Mouse (Mus musculus) spleen, postnatal 14 days (tissue): ENCODE results near the gene Ispd.

Source experiments
- DNase-seq, 2 experiments: peaks; one replicate each; pipeline ENCODE4 v3.0.0; 2021 to 2022; ENCODE audit warnings: low spot score in 2 of 2

Gene Ispd

GRCm38 (mm10) chr12:36468325-36469044 is 87.2 kb downstream of the Ispd start:
- DNase-seq, result no peak

- no peak for DNase-seq
Measured at GRCm38 (mm10) chr12:36471411-36471810, 90.2 kb downstream of the Ispd start.

- no peak for DNase-seq
Measured at GRCm38 (mm10) chr12:36474171-36474570, 92.9 kb downstream of the Ispd start.

DNA sequence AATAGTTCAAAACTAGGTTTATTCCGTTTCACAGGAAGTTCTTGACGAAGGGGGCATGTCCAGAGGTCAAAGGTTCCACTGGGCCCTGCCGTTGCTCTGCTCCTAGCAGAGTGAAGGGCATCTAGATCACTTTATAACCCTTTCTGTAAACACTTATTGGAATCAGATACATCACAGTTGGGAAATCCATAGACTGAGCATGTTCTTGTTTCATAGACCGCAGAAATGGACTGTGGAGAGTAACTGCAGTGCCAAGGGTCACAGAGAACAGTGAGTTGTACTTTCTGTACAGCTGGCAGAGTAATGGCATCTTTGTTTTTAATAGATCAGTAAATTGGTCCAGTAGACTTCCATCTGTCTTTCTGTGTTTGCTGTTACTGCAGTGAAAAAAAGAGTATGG is 94.0 kb downstream of the Ispd start:
- DNase-seq, result no peak

- no peak for DNase-seq
Measured at GRCm38 (mm10) chr12:36476476-36476875, 95.2 kb downstream of the Ispd start.

DNA sequence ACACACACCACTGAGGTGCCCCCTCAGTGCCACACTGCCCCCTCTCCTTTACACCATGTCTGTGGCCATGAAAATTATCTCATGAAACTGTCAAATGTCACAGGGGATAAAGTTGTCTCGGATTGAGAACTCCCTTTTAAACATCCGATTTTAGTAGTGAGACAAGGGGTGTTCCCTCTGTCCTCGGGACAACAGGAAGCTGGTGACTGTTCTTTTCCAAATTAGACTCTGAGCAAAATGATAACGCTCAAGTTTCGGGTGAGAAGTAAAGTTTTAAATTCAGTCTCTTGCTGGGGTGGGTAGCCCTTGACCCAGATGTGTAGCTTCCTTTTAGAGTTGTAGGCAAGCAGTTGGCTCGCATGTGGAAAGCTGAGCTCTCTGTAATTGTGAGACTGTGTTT is 96.3 kb downstream of the Ispd start:
- DNase-seq, result no peak

- no peak for DNase-seq
Measured at GRCm38 (mm10) chr12:36477926-36478325, 96.7 kb downstream of the Ispd start.

- DNase-seq, result no peak
Measured at GRCm38 (mm10) chr12:36481742-36482141, 100.5 kb downstream of the Ispd start.

DNA sequence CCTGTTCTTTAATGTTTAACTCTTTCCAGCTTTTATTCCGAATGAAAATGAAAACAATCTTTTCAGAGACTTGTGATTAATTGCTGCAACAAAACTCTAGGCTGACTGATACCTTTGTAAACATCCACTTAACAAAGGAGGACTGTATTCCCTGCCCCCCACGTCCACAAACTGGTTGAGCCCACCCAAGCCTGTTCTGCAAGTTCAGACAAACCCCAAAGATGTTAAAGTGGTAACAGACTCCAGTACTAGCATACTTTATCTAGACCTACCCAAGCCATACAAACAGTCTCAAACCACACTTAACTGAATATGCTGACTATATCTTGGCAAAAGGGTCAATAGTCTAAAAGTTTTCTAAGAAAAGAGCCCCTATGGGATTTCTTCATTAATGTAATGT is 102.1 kb downstream of the Ispd start:
- DNase-seq, result no peak

GRCm38 (mm10) chr12:36497565-36497964 is 116.3 kb downstream of the Ispd start:
- no peak for DNase-seq

GRCm38 (mm10) chr12:36507111-36507903 is 126.1 kb downstream of the Ispd start:
- DNase-seq, result no peak

DNA sequence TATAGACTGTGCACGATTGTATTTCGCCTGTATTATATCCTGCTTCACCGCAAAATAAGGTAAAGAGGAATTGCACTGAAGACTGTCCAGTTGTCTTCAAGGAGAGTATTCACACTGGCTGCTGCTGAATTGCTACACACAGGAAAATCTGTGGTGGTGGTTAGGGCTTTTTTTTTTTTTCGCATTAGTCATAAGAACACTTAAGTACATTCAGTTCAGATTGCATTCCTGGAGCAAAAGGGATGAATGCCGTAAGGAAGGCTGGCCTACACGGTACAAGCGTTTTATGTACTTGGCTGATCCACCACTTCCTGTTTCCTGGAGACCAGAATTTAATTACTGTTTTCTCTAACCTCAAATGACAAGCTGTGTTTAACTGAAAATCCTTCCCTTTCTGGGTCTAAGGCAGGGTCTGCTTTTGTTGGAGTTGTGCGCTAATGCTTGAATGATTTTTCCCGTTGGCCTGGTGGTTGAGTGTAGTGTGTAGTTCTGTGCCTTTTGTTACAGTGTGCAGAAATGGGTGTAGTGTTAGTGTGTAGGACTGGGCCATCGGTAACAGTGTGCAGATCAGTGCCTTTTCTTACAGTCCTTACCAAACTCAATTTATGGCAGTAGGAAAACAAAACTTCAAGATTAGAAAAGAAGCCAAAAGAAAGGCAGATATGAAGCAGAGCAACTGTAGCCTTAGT is 128.8 kb downstream of the Ispd start:
- DNase-seq, result no peak

- no peak for DNase-seq
Measured at GRCm38 (mm10) chr12:36521774-36522173, 140.5 kb downstream of the Ispd start.

DNA sequence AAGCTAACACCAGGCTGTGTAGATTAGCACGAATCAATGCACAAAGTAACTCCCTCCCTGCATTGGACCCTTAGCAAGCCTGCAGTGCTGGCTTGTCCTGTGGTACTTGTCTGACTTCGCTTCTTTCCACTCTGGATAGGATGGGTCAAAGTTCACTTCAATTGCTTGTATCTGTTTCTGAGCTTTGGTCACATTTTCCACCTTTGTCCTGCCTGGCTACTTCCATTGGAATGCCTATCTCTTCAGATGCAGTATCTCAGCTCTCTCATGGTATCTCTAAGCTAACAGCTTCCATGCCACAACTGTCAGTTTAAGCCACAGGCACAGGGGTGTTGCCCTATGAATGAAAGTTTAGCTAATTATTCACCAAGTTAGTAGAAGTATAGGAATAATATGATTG is 142.3 kb downstream of the Ispd start:
- no peak for DNase-seq

DNA sequence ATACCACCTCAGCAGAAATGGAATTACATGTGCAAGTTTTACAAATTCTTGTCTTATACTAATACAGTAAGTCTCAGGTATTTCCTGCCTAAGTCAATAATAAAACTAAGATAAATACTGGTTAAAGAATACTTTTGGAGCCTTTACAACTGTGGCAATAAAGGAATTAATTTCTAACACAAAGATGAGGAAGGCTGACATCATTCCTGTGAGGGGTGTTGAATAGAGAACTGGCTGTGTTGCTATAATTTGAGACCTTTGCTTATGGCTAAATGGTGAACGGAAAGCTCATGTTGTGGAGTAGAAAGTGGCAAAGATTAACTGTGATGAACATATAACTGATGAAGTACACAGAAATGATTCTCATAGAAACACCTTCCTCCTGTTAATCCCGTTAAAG is 149.7 kb downstream of the Ispd start:
- DNase-seq, result no peak

DNA sequence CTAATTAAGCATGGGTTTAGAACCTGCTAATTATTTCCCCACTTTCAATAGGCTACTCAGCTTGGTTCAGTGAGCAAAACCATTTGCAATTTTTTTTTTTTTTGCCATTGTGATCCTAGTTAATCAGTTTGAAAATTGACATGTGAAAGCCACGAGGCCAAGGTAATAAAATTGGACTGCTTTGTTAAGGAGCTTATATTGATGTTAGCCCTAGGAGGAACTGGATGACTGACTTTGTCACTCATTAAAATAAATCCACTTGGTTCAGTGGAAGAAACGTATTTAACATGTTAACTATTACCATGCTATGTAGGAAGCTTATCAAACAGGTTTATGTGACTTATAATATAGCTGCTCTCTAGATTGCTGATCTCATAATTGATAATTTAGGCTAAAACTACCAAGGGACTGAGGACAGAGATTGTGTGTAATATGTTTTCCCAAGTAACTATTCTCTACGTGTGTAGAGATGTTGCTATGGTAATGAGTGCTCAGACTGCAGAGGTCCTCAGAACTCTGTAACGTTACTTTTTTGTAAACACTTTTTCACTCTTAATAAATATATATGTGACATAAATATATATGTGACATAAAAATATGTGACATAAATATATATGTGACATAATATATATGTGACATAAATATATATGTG is 150.3 kb downstream of the Ispd start:
- no peak for DNase-seq

- DNase-seq, result no peak
Measured at GRCm38 (mm10) chr12:36532525-36532924, 151.3 kb downstream of the Ispd start.

DNA sequence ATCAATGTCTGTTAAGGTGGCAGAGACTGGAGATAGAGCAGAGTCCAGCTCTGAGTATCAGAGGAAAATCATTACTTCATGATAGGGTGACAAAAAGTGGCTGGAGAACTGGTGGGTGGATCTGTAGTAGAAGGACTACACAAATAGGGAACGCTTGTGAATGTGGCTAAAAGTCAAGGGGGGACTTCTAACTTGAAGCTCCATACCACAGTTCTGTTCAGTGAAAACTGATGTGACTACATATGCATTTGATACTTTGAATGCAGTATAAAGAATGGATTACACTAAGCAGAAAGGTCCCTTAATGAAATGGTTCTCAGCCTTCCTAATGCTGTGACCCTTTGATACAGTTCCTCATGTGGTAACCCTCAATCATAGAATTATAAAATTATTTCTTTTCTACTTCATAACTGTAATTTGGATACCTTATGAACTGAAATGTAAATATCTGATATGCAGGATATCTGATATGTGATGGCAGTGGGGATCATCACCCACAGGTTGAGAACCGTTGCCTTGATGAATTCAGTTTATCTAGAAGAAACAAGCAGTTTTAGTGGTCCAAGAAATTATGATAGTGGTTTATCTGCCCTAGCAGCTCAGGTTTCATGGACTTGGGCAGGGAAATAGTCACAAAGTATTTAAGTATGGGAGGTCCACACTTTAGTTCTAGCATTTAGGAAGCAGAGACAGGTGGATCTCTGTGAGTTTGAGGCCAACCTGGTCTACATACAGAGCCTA is 152.1 kb downstream of the Ispd start:
- no peak for DNase-seq

DNA sequence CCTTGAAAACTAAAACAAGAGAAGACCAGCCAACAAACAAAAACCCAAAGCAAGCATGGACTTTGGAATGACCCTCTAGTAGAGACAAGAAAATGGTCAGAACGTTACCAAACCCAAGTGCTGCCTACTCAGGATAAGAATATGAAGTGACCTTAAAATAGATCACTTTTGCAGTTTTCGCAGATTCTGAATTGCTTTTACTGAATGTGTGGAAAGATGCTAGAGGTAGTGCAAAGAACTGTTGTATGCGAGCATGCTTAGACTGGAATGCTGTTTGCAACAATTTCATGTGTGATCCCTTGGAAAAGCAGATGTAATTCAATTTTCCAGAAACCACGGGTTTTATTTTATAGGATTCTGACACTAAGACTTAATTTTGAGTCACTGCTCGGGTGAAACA is 153.3 kb downstream of the Ispd start:
- DNase-seq, result no peak

DNA sequence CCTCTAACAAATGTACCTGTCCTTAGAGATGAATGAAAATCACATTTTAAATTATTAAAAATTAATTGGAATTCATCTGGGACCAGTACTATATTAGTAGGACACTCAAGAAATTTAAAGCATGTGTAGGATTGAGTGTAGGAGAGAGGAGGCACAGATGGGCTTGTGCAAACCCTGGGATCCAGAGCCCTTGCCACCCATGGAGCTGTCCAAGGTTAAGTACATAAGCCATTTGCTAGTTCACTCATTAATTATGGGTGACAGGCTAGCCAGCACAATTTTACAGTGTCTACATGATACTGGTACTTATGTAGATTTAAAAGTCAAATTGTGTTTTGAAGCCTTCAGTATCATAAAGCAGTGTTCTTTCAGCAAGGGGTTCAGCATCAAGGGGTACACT is 164.1 kb downstream of the Ispd start:
- no peak for DNase-seq

GRCm38 (mm10) chr12:36549474-36549873 is 168.2 kb downstream of the Ispd start:
- DNase-seq, result no peak

- no peak for DNase-seq
Measured at GRCm38 (mm10) chr12:36554697-36555096, 173.4 kb downstream of the Ispd start.
